Mouse (Mus musculus) C2C12 (cell line): ENCODE results near the gene Tmod4. TPM values are rescaled to one million over a fixed set of nuclear protein-coding genes. Genes with fewer than 3 reads are reported as not detected.

Experiments used
- H3K27me3 ChIP-seq: one replicate; pipeline ENCODE4 v1.6.1; 2011; ENCODE audit not compliant: control insufficient read depth, insufficient read depth, insufficient read length
- H3K36me3 ChIP-seq: one replicate; pipeline ENCODE4 v1.6.1; 2011; ENCODE audit not compliant: control insufficient read depth, insufficient read depth
- H3K4me3 ChIP-seq: one replicate; pipeline ENCODE4 v1.5.1; 2011; ENCODE audit warnings: mild to moderate bottlenecking, control low read depth; ENCODE audit not compliant: poor library complexity, insufficient read depth, severe bottlenecking
- H3K79me2 ChIP-seq: one replicate; pipeline ENCODE4 v1.6.1; 2011; ENCODE audit not compliant: control insufficient read depth, insufficient read depth
- H3K79me3 ChIP-seq: one replicate; pipeline ENCODE4 v1.6.1; 2011; ENCODE audit warnings: low read depth, control low read depth
- H3ac ChIP-seq: one replicate; pipeline ENCODE3; 2011; ENCODE audit warnings: low read depth; ENCODE audit not compliant: control insufficient read depth, insufficient read length
- CEBPB ChIP-seq: IDR thresholded peaks from one replicate; pipeline ENCODE4 v1.6.1; 2011; ENCODE audit warnings: low read depth, mild to moderate bottlenecking, control low read depth, moderate library complexity
- CTCF ChIP-seq: IDR thresholded peaks from one replicate; pipeline ENCODE4 v1.5.1; 2011; ENCODE audit not compliant: control insufficient read depth, insufficient read depth, insufficient read length
- FOSL1 ChIP-seq: IDR thresholded peaks from one replicate; pipeline ENCODE4 v1.8.0; 2011; ENCODE audit warnings: mild to moderate bottlenecking, low read length; ENCODE audit not compliant: poor library complexity, insufficient read depth, severe bottlenecking
- MAX ChIP-seq: IDR thresholded peaks from one replicate; pipeline ENCODE4 v1.6.1; 2011; ENCODE audit warnings: mild to moderate bottlenecking, control low read depth
- MYOD1 ChIP-seq: IDR thresholded peaks from one replicate; pipeline ENCODE4 v1.6.1; 2011; ENCODE audit warnings: low read depth; ENCODE audit not compliant: control insufficient read depth, insufficient read length
- MYOG ChIP-seq: IDR thresholded peaks from one replicate; pipeline ENCODE4 v1.6.1; 2011; ENCODE audit not compliant: control insufficient read depth, insufficient read length; ENCODE audit errors: extremely low read depth
- USF1 ChIP-seq: IDR thresholded peaks from one replicate; pipeline ENCODE4 v1.6.1; 2011; ENCODE audit warnings: low read depth, mild to moderate bottlenecking, control low read depth, moderate library complexity
- polyA plus RNA-seq: library from polyadenylated mRNA; unstranded; fragments of >200 nt; fragmentation: generic; extraction: Trizol; gene quantifications from one replicate; pipeline ENCODE4 v1.2.1, GENCODE M21; 2012; ENCODE audit warnings: missing spikeins

Tmod4 gene
- polyA plus RNA-seq, 1 experiment = 0.23 TPM

- TF ChIP-seq MYOG = no peak
- H3K4me3 ChIP-seq = no peak overlapping the region
- H3K79me3 ChIP-seq = no peaks in the 10 kb centered on the region
- H3K36me3 ChIP-seq = no peaks in the 10 kb centered on the region
- H3K27me3 ChIP-seq = no peaks in the 10 kb centered on the region
- H3K79me2 ChIP-seq = no peaks in the 10 kb centered on the region
- no peak overlapping the region for H3ac ChIP-seq
Measured at GRCm38 (mm10) chr3:95161618-95162344, 37.5 kb downstream of the Tmod4 start.

GRCm38 (mm10) chr3:95162345-95162628, 38.0 kb downstream of the Tmod4 start:
- Histone ChIP-seq H3K79me3 (no peaks in the 10 kb centered on the region), H3K36me3 (no peaks in the 10 kb centered on the region), H3K4me3 (no peak overlapping the region), H3K79me2 (no peaks in the 10 kb centered on the region), H3K27me3 (no peaks in the 10 kb centered on the region), H3ac (no peak overlapping the region)
- TF ChIP-seq CTCF (no peak), USF1 (no peak), MYOG (no peak), CEBPB (no peak), MYOD1 (no peak), FOSL1 (no peak), MAX (no peak)

GRCm38 (mm10) chr3:95163419-95164255, 39.4 kb downstream of the Tmod4 start:
- Histone ChIP-seq H3K79me2 (no peaks in the 10 kb centered on the region), H3K36me3 (no peaks in the 10 kb centered on the region), H3K27me3 (no peaks in the 10 kb centered on the region), H3ac (peak overlapping the region; percentile 12), H3K4me3 (no peak overlapping the region), H3K79me3 (no peaks in the 10 kb centered on the region)
- TF ChIP-seq MYOG = no peak
- TF ChIP-seq MYOD1 = peak; percentile 99
- no peak for TF ChIP-seq FOSL1

- H3K36me3 ChIP-seq = no peaks in the 10 kb centered on the region
- H3K27me3 ChIP-seq = no peaks in the 10 kb centered on the region
- no peak for TF ChIP-seq USF1
- TF ChIP-seq MAX = no peak
- TF ChIP-seq CEBPB = no peak
- no peak for TF ChIP-seq FOSL1
- no peak for TF ChIP-seq MYOG
- no peak for TF ChIP-seq MYOD1
- TF ChIP-seq CTCF = no peak
- no peaks in the 10 kb centered on the region for H3K79me2 ChIP-seq
- no peaks in the 10 kb centered on the region for H3K79me3 ChIP-seq
- no peak overlapping the region for H3ac ChIP-seq
- H3K4me3 ChIP-seq = no peak overlapping the region
Measured at GRCm38 (mm10) chr3:95164256-95164550, 39.9 kb downstream of the Tmod4 start.

- Histone ChIP-seq H3K79me3 (no peaks in the 10 kb centered on the region), H3ac (no peak overlapping the region), H3K4me3 (no peak overlapping the region), H3K36me3 (no peaks in the 10 kb centered on the region), H3K79me2 (no peaks in the 10 kb centered on the region), H3K27me3 (no peaks in the 10 kb centered on the region)
- TF ChIP-seq USF1 (no peak), MYOG (no peak), CTCF (no peak)
Measured at GRCm38 (mm10) chr3:95164840-95165239, 40.6 kb downstream of the Tmod4 start.

GRCm38 (mm10) chr3:95169996-95170395, 45.7 kb downstream of the Tmod4 start:
- H3K4me3 ChIP-seq = no peak overlapping the region
- no peak for TF ChIP-seq USF1
- TF ChIP-seq CTCF = no peak
- TF ChIP-seq FOSL1 = no peak
- no peak for TF ChIP-seq MYOG
- TF ChIP-seq MAX = no peak
- no peak for TF ChIP-seq MYOD1
- TF ChIP-seq CEBPB = no peak
- no peaks in the 10 kb centered on the region for H3K79me3 ChIP-seq
- no peak overlapping the region for H3ac ChIP-seq
- no peaks in the 10 kb centered on the region for H3K36me3 ChIP-seq
- no peaks in the 10 kb centered on the region for H3K79me2 ChIP-seq
- H3K27me3 ChIP-seq = no peaks in the 10 kb centered on the region
